Mouse (Mus musculus) neural tube, embryonic 12.5 days (tissue): ENCODE measurements at regions not wholly inside any gene's neighbourhood (a gene's known extent, or its start where the extent isn't known, plus 50 kb on each side); places are given as distances from the start of the nearest gene placed in this dataset.

Source experiments
- ATAC-seq: fragments of 200-750 bp; cut with Nextera tagmentation; 2 replicates; pipeline ENCODE4 v1.8.0; 2017; ENCODE audit warnings: low read depth, mild to moderate bottlenecking, moderate TSS enrichment, moderate library complexity; ENCODE audit not compliant: low FRiP score
- H3K27ac ChIP-seq: fragments of 300-500 bp; sonication (generic); 2 replicates; pipeline ENCODE4 v1.5.1; 2016
- H3K27me3 ChIP-seq: fragments of 300-500 bp; sonication (generic); replicated peaks from 2 replicates; pipeline ENCODE4 v1.6.1; 2016; ENCODE audit warnings: mild to moderate bottlenecking
- H3K36me3 ChIP-seq: fragments of 300-500 bp; sonication (generic); 2 replicates; pipeline ENCODE4 v1.6.1; 2016; ENCODE audit warnings: mild to moderate bottlenecking
- H3K4me1 ChIP-seq: fragments of 300-500 bp; sonication (generic); 2 replicates; pipeline ENCODE4 v1.6.1; 2016
- H3K4me2 ChIP-seq: fragments of 300-500 bp; sonication (generic); replicated peaks from 2 replicates; pipeline ENCODE4 v1.6.1; 2016; ENCODE audit warnings: mild to moderate bottlenecking
- H3K4me3 ChIP-seq: fragments of 300-500 bp; sonication (generic); 2 replicates; pipeline ENCODE4 v1.5.1; 2016
- H3K9ac ChIP-seq: fragments of 300-500 bp; sonication (generic); 2 replicates; pipeline ENCODE4 v1.6.1; 2016; ENCODE audit warnings: mild to moderate bottlenecking
- H3K9me3 ChIP-seq: fragments of 300-500 bp; sonication (generic); 2 replicates; pipeline ENCODE4 v1.6.1; 2016; ENCODE audit warnings: mild to moderate bottlenecking
- WGBS: fragments of 180-500 bp; shearing (Covaris S2); methylation state at CpG from one replicate; pipeline ENCODE4 v1.1.7; 2016; 5-methylcytosine and 5-hydroxymethylcytosine counted together

GRCm38 (mm10) chr4:8954356-8954914 lies 715.6 kb upstream of the Car8 start:
- H3K4me3 ChIP-seq: no peak overlapping the region
- WGBS: 19% methylated on average over 10 of the region's 10 CpGs
- peak overlapping the region; percentile 24; the same call in 1 of the 2 replicates for H3K4me2 ChIP-seq
- no peaks in the 10 kb centered on the region for H3K27me3 ChIP-seq
- H3K9me3 ChIP-seq: no peaks in the 10 kb centered on the region
- H3K36me3 ChIP-seq: no peaks in the 10 kb centered on the region
- peaks cover 54% of the 10 kb centered on the region for H3K4me1 ChIP-seq
- H3K27ac ChIP-seq: no peak overlapping the region
- ATAC-seq: peak; percentile 22; the same call in 1 of the 2 replicates
- H3K9ac ChIP-seq: no peak overlapping the region

GRCm38 (mm10) chr4:8953181-8953580 lies 714.3 kb upstream of the Car8 start:
- no peak for ATAC-seq
- H3K27me3 ChIP-seq: no peaks in the 10 kb centered on the region
- no peak overlapping the region for H3K4me3 ChIP-seq
- H3K9ac ChIP-seq: no peak overlapping the region
- WGBS: 93% methylated on average over 7 of the region's 7 CpGs
- no peak overlapping the region for H3K4me2 ChIP-seq
- H3K4me1 ChIP-seq: peaks cover 51% of the 10 kb centered on the region
- H3K27ac ChIP-seq: no peak overlapping the region
- H3K36me3 ChIP-seq: no peaks in the 10 kb centered on the region
- no peaks in the 10 kb centered on the region for H3K9me3 ChIP-seq

- H3K4me1 ChIP-seq: peaks cover 20% of the 10 kb centered on the region
- WGBS: 25% methylated on average over 4 of the region's 4 CpGs
- no peak overlapping the region for H3K27ac ChIP-seq
- H3K4me2 ChIP-seq: no peak overlapping the region
- H3K4me3 ChIP-seq: no peak overlapping the region
- no peaks in the 10 kb centered on the region for H3K9me3 ChIP-seq
- H3K9ac ChIP-seq: no peak overlapping the region
- H3K36me3 ChIP-seq: no peaks in the 10 kb centered on the region
- no peaks in the 10 kb centered on the region for H3K27me3 ChIP-seq
- peak; percentile 38; the same call in 1 of the 2 replicates for ATAC-seq
Observed at GRCm38 (mm10) chr4:8949951-8950350, 711.1 kb upstream of the Car8 start.

- Histone ChIP-seq H3K4me1 (peaks cover 16% of the 10 kb centered on the region), H3K27me3 (no peaks in the 10 kb centered on the region), H3K4me2 (no peak overlapping the region), H3K9ac (no peak overlapping the region), H3K9me3 (no peaks in the 10 kb centered on the region), H3K36me3 (no peaks in the 10 kb centered on the region), H3K4me3 (no peak overlapping the region), H3K27ac (no peak overlapping the region)
- peak; percentile 22; the same call in 1 of the 2 replicates for ATAC-seq
- WGBS: 46% methylated on average over 5 of the region's 5 CpGs
Observed at GRCm38 (mm10) chr4:8949537-8949936, 710.7 kb upstream of the Car8 start.

GRCm38 (mm10) chr4:8945116-8945515 lies 706.3 kb upstream of the Car8 start:
- Histone ChIP-seq H3K4me1 (peaks cover 6% of the 10 kb centered on the region), H3K4me3 (no peak overlapping the region), H3K9me3 (no peaks in the 10 kb centered on the region), H3K36me3 (no peaks in the 10 kb centered on the region), H3K27ac (no peak overlapping the region), H3K9ac (no peak overlapping the region), H3K4me2 (no peak overlapping the region), H3K27me3 (no peaks in the 10 kb centered on the region)
- no peak for ATAC-seq
- 95% methylated on average over 10 of the region's 10 CpGs for WGBS

GRCm38 (mm10) chr4:8943080-8943479 lies 704.2 kb upstream of the Car8 start:
- Histone ChIP-seq H3K36me3 (no peaks in the 10 kb centered on the region), H3K9ac (no peak overlapping the region), H3K9me3 (no peaks in the 10 kb centered on the region), H3K27ac (no peak overlapping the region), H3K27me3 (no peaks in the 10 kb centered on the region), H3K4me2 (no peak overlapping the region), H3K4me3 (no peak overlapping the region), H3K4me1 (peaks cover 6% of the 10 kb centered on the region; the same call in 1 of the 2 replicates)
- ATAC-seq: no peak
- 67% methylated on average over 5 of the region's 5 CpGs for WGBS

GRCm38 (mm10) chr4:8938948-8939411 lies 700.1 kb upstream of the Car8 start:
- 74% methylated on average over 6 of the region's 6 CpGs for WGBS
- no peak overlapping the region for H3K4me3 ChIP-seq
- H3K36me3 ChIP-seq: no peaks in the 10 kb centered on the region
- no peak overlapping the region for H3K9ac ChIP-seq
- peaks cover 6% of the 10 kb centered on the region; the same call in 1 of the 2 replicates for H3K4me1 ChIP-seq
- no peaks in the 10 kb centered on the region for H3K9me3 ChIP-seq
- H3K27ac ChIP-seq: no peak overlapping the region; the same call in 1 of the 2 replicates
- ATAC-seq: no peak
- H3K27me3 ChIP-seq: no peaks in the 10 kb centered on the region
- no peak overlapping the region for H3K4me2 ChIP-seq

- H3K9me3 ChIP-seq: no peaks in the 10 kb centered on the region
- no peak overlapping the region for H3K4me2 ChIP-seq
- no peak overlapping the region for H3K9ac ChIP-seq
- no peaks in the 10 kb centered on the region for H3K36me3 ChIP-seq
- no peaks in the 10 kb centered on the region for H3K27me3 ChIP-seq
- no peak for ATAC-seq
- 72% methylated on average over 2 of the region's 2 CpGs for whole genome bisulfite sequencing
- no peak overlapping the region for H3K4me3 ChIP-seq
- no peak overlapping the region for H3K27ac ChIP-seq
- H3K4me1 ChIP-seq: peaks cover 6% of the 10 kb centered on the region; the same call in 1 of the 2 replicates
Observed at GRCm38 (mm10) chr4:8935899-8936298, 697.1 kb upstream of the Car8 start.

GRCm38 (mm10) chr4:8934541-8934940 lies 695.7 kb upstream of the Car8 start:
- no peak for ATAC-seq
- H3K36me3 ChIP-seq: no peaks in the 10 kb centered on the region
- no peak overlapping the region for H3K4me3 ChIP-seq
- 62% methylated on average over 1 of the region's 1 CpGs for WGBS
- H3K27me3 ChIP-seq: no peaks in the 10 kb centered on the region
- no peak overlapping the region for H3K4me2 ChIP-seq
- H3K9me3 ChIP-seq: no peaks in the 10 kb centered on the region
- H3K27ac ChIP-seq: no peak overlapping the region
- H3K4me1 ChIP-seq: 0 out of 2 replicates have a peak, but pooled peaks cover under 1% of the 10 kb centered on the region
- no peak overlapping the region for H3K9ac ChIP-seq

- WGBS: 73% methylated on average over 4 of the region's 4 CpGs
- Histone ChIP-seq H3K4me1 (peaks cover 9% of the 10 kb centered on the region), H3K9ac (no peak overlapping the region), H3K9me3 (no peaks in the 10 kb centered on the region), H3K36me3 (no peaks in the 10 kb centered on the region), H3K27ac (no peak overlapping the region), H3K27me3 (no peaks in the 10 kb centered on the region), H3K4me2 (no peak overlapping the region), H3K4me3 (no peak overlapping the region)
- ATAC-seq: no peak
Observed at GRCm38 (mm10) chr4:8929346-8929745, 690.5 kb upstream of the Car8 start.

GRCm38 (mm10) chr4:8928551-8929305 lies 689.9 kb upstream of the Car8 start:
- H3K27me3 ChIP-seq: no peaks in the 10 kb centered on the region
- no peak overlapping the region for H3K4me2 ChIP-seq
- no peak overlapping the region for H3K27ac ChIP-seq
- H3K36me3 ChIP-seq: no peaks in the 10 kb centered on the region
- no peaks in the 10 kb centered on the region for H3K9me3 ChIP-seq
- ATAC-seq: no peak
- H3K9ac ChIP-seq: no peak overlapping the region
- H3K4me3 ChIP-seq: no peak overlapping the region
- peaks cover 9% of the 10 kb centered on the region for H3K4me1 ChIP-seq
- 74% methylated on average over 17 of the region's 17 CpGs for WGBS

GRCm38 (mm10) chr4:8927276-8927906 lies 688.5 kb upstream of the Car8 start:
- 38% methylated on average over 8 of the region's 8 CpGs for WGBS
- Histone ChIP-seq H3K4me1 (peaks cover 20% of the 10 kb centered on the region), H3K4me3 (no peak overlapping the region), H3K27me3 (no peaks in the 10 kb centered on the region), H3K4me2 (no peak overlapping the region), H3K9me3 (no peaks in the 10 kb centered on the region), H3K36me3 (no peaks in the 10 kb centered on the region), H3K9ac (no peak overlapping the region), H3K27ac (no peak overlapping the region)
- peak; percentile 39; the same call in 1 of the 2 replicates for ATAC-seq
